Mouse (Mus musculus) spleen, adult 2 months (tissue): Measurements from ENCODE around the gene Vmn1r68.

Experiments used
- CTCF ChIP-seq: fragments of 200-500 bp; IDR thresholded peaks from 2 replicates; pipeline ENCODE4 v1.5.1; 2011; ENCODE audit warnings: mild to moderate bottlenecking, inconsistent platforms; ENCODE audit not compliant: insufficient read depth, insufficient read length, insufficient replicate concordance; ENCODE audit errors: extremely low read depth
- POLR2A ChIP-seq: fragments of 200-500 bp; IDR thresholded peaks from 2 replicates; pipeline ENCODE4 v1.6.1; 2011; ENCODE audit warnings: low read depth, low read length, inconsistent platforms

GRCm38 (mm10) chr7:10479813-10480212 lies 78.5 kb downstream of the Vmn1r68 start:
- TF ChIP-seq POLR2A, result no peak
- TF ChIP-seq CTCF, result no peak
